Mouse (Mus musculus) hindbrain, embryonic 10.5 days (tissue): ENCODE measurements around the gene Rpl37. TPM values are rescaled to one million over a fixed set of nuclear protein-coding genes. Genes with fewer than 3 reads are reported as not detected.

Experiments
- DNase-seq: peaks from one replicate; pipeline ENCODE4 v3.0.0-alpha.2; 2017; ENCODE audit warnings: low spot score
- H3K27ac ChIP-seq: fragments of 300-500 bp; sonication (generic); 2 replicates; pipeline ENCODE4 v1.5.1; 2016; ENCODE audit warnings: mild to moderate bottlenecking, moderate library complexity
- H3K27me3 ChIP-seq: fragments of 300-500 bp; sonication (generic); 2 replicates; pipeline ENCODE4 v1.6.1; 2016; ENCODE audit warnings: mild to moderate bottlenecking; ENCODE audit not compliant: poor library complexity, insufficient read depth, severe bottlenecking
- H3K36me3 ChIP-seq: fragments of 300-500 bp; sonication (generic); 2 replicates; pipeline ENCODE4 v1.6.1; 2016; ENCODE audit warnings: mild to moderate bottlenecking, moderate library complexity
- H3K4me1 ChIP-seq: fragments of 300-500 bp; sonication (generic); replicated peaks from 2 replicates; pipeline ENCODE4 v1.6.1; 2016; ENCODE audit warnings: mild to moderate bottlenecking
- H3K4me3 ChIP-seq: fragments of 300-500 bp; sonication (generic); 2 replicates; pipeline ENCODE4 v1.5.1; 2016; ENCODE audit warnings: mild to moderate bottlenecking, moderate library complexity
- H3K9me3 ChIP-seq: fragments of 300-500 bp; sonication (generic); 2 replicates; pipeline ENCODE4 v1.6.1; 2016; ENCODE audit warnings: mild to moderate bottlenecking, moderate library complexity
- WGBS: fragments of 180-500 bp; shearing (Covaris S2); methylation state at CpG from one replicate; pipeline ENCODE4 v1.1.7; 2016; 5-methylcytosine and 5-hydroxymethylcytosine counted together
- polyA plus RNA-seq: library from polyadenylated mRNA; unstranded; fragments of >200 nt; fragmentation: Nextera tagmentation; extraction: Ambion mirVana; gene quantifications from 2 replicates; pipeline ENCODE4 v1.2.1, GENCODE M21; 2016

Rpl37 gene
- polyA plus RNA-seq: 417 and 434 TPM in 2 replicates

DNA sequence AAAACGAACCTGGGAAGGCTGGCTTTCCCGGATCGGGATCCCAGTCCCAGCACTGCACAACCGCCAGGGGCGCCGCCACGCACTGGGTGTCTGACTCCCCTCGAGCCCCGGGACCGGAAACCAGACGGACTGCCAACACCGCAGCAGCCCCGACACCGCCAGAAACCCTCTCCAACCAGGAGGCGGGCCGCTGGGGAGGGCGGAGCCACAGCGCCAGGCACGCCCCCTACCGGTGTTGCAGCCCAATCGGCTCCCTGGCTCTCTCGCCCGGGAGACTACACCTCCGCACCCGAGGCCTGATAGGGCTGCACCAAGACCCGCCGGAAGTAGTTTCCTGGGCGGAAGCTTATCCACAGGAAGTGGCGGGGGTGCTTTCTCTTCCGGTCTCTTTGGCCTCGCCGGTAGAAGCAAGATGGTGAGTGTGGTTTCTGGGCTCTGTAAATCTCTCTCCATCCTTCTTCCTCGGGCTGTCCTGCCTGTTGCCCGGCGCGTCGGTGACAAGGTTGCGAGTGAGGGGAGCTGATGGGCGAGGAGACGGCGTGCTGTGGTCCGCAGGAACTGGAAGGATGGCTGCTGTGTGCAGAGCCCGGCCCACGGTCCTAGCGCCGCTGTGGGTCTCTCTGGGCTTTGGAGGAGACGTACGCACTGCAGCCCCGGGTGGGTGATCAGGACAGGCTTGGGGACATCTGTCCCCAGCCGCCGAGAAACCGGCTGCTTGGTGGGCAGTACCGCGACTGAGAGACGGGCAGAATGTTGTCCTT is at the start of gene Rpl37:
Gene Rpl37, plus strand, starts transcription at position 376 of the 761 bp plus-strand sequence.
- Histone ChIP-seq H3K27me3 (no peaks in the 10 kb centered on the region), H3K4me3 (peak within 1 kb of the TSS; percentile 87), H3K4me1 (peaks cover 18% of the 10 kb centered on the region), H3K27ac (peak within 1 kb of the TSS; percentile 94), H3K36me3 (peaks cover 42% of the 10 kb centered on the region), H3K9me3 (no peaks in the 10 kb centered on the region)
- WGBS: under 1% methylated on average over 55 of the region's 55 CpGs
- peak; percentile 99 for DNase-seq

DNA sequence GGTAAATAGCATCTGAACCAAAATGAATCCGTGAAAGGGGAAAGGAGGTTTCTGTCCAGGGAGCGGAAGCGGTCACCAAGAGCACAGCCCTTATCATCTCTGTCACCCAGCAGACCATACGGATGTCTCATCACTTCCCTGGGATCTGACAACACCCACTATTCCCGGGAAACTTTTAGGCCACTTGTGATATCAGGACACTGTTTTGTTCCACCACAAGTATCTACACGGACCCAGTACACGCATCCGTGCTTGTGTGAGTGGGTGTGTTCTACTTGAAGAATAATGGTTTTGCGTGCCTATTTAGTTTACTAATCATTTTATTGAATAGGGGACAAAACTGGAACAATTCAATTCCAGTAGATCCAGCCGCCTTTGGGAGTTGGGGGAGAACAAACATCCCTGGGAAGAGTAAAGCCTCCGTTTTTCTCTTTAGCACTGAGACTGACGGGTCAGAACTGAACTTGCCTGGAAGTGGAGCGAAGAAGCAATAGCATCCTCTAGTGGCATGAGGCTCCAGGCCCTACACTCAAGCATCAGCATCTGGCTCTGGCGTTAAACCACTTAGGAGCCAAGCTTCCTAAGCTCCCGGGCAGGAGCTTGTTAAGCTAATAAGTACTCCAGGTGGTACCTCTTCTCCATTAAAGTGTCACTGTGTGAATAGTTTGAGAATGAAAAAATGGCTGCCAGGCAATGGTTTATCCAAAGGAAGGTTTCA is 47.5 kb upstream of the Rpl37 start:
- 63% methylated on average over 15 of the region's 15 CpGs for WGBS
- no peaks in the 10 kb centered on the region for H3K36me3 ChIP-seq
- H3K9me3 ChIP-seq: no peaks in the 10 kb centered on the region
- H3K4me3 ChIP-seq: no peak overlapping the region
- H3K27ac ChIP-seq: no peak overlapping the region
- DNase-seq: peak; percentile 32
- H3K4me1 ChIP-seq: no peaks in the 10 kb centered on the region
- no peaks in the 10 kb centered on the region for H3K27me3 ChIP-seq

DNA sequence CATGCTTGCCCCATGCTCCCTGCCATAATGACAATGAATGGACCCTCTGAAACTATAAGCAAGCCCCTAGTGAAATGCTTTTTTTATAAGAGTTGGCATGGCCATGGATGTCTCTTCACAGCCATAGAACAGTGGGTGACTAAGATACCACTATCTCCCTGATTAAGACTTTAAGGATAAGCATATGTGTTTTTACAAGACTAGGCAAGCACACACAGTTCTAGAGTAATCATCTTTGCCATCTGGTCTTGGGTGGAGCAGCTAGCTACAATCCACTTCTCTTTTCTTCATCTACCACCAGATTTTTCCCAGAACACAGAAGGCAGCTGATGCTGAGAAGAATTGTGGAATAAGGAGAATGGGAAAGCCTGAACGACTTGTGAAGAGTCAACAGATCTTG is 35.2 kb upstream of the Rpl37 start:
- Histone ChIP-seq H3K4me3 (no peak overlapping the region), H3K27ac (no peak overlapping the region), H3K9me3 (no peaks in the 10 kb centered on the region), H3K4me1 (no peaks in the 10 kb centered on the region), H3K36me3 (no peaks in the 10 kb centered on the region), H3K27me3 (no peaks in the 10 kb centered on the region)
- 86% methylated on average over 1 of the region's 1 CpGs for WGBS
- DNase-seq: no peak

DNA sequence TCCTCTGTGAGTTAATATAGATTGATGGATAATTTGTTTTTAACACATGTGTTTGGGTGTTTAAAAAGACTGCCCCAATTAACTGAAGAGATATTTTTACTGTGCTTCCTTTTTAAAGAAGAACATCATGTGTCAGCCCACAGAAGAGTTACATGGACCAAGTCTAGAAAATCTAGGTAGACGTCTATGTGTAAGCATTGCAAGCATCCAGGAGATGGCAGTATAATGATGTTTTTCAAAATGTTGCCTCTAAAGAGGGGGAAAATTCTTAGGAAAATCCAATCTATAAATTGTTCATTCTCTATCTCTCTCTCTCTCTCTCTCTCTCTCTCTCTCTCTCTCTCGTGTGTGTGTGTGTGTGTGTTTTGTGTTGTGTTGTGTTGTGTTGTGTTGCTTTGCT is 30.3 kb upstream of the Rpl37 start:
- H3K4me1 ChIP-seq: no peaks in the 10 kb centered on the region
- 17% methylated on average over 2 of the region's 2 CpGs for WGBS
- H3K36me3 ChIP-seq: no peaks in the 10 kb centered on the region
- no peak overlapping the region for H3K4me3 ChIP-seq
- H3K9me3 ChIP-seq: no peaks in the 10 kb centered on the region
- H3K27me3 ChIP-seq: no peaks in the 10 kb centered on the region
- no peak overlapping the region for H3K27ac ChIP-seq
- DNase-seq: no peak

DNA sequence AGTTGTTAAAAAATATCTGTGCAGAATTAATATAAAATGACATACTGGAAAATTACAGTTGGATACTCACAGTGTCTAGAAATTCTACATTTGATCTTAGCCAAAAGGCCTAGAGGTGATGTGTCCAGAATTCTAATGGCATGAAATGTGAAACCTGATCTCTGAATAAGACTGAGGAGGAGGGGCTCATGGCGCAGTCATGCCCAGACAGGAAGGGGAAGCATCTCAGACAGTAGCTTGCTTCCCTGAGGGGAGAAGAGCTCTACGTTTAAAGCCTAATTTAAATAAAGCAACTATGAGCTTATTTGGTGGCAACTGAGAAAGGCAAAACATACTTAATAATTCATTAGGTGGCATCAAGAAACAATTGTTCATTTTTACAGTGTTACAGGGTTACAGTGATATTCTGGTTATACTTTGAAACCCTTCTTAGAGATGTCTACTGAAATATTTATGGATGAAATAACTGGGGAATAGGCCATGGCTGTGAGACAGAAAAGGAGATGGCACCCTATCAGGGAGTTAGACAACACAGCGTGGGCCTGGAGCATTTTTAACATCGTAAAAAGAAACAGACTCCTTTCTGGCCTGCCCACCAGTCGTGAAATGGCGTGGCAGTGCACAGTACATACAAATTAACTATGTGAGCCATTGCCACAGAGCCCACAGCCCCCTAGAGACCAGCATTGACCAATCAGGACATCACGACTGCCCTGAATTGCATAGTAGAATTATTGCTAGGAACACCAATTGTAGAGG is 27.4 kb upstream of the Rpl37 start:
- no peak overlapping the region for H3K4me3 ChIP-seq
- H3K27me3 ChIP-seq: no peaks in the 10 kb centered on the region
- 79% methylated on average over 7 of the region's 7 CpGs for WGBS

DNA sequence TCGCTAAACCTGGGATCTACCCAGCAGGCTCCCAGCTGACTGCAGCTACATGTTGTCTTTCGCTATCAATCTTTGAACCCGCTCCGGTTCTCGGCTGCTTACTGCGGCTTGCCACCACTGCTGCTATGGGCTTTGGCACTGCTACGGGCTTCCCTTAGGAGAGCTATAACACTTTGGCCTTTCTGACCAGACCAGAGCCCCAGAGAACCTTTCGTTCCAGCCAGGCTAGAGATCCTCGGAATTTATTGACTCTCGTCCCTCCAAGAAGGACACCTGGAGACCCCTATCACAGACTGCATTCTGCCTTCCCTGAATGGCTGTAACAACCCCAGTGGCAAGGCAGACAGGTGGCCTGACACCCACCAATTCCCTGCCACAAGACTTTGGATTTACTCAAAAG is 26.3 kb upstream of the Rpl37 start:
- no peak overlapping the region for H3K4me3 ChIP-seq
- DNase-seq: no peak
- 93% methylated on average over 10 of the region's 10 CpGs for WGBS
- H3K36me3 ChIP-seq: no peaks in the 10 kb centered on the region
- H3K9me3 ChIP-seq: 0 out of 2 replicates have a peak, but pooled peaks cover 2% of the 10 kb centered on the region
- no peaks in the 10 kb centered on the region for H3K4me1 ChIP-seq
- H3K27me3 ChIP-seq: no peaks in the 10 kb centered on the region
- H3K27ac ChIP-seq: no peak overlapping the region

More for the DNA sequence above, 27.4 kb upstream of the Rpl37 start:
- Histone ChIP-seq H3K36me3 (no peaks in the 10 kb centered on the region), H3K4me1 (no peaks in the 10 kb centered on the region), H3K27ac (no peak overlapping the region), H3K9me3 (no peaks in the 10 kb centered on the region)
- DNase-seq: no peak

DNA sequence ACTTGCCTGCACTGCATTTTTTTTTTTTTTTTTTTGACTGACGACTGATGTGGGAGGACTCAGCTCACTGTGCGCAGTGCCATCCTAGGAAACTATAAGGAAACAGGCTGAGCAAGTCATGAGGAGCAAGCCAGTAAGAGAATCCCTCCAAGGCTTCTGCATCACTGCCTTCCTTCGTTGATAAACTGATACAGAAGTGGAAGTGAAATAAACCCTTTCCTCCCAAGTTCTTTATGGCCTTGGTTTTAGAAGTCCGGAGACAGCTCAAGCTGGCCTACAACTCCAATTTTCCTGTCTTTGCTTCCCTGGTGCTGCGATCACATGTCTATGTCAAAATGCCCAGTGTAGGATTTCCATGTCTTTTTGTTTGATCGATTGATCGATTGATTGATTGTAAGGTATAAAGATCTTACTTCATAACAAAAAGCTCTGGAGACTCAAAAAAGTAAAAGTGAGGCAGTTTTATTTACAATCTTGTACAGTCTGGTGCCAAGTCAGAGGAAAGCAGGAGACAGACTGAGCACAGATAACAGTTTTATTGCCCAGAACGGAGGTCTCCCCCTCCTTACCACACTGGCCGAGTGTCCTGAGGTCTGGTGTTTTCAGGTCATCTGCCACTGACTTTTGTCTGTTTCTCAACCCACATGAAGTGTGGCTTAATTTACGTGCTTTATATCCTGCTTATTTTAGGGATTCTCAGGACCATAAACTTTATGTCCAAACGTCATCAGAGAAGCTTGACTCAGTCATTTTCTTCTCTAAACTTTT is 20.7 kb upstream of the Rpl37 start:
- 0 out of 2 replicates have a peak, but pooled peaks cover 4% of the 10 kb centered on the region for H3K9me3 ChIP-seq
- H3K4me1 ChIP-seq: no peaks in the 10 kb centered on the region
- no peak overlapping the region for H3K27ac ChIP-seq
- H3K27me3 ChIP-seq: no peaks in the 10 kb centered on the region
- DNase-seq: no peak
- WGBS: 91% methylated on average over 11 of the region's 11 CpGs
- no peaks in the 10 kb centered on the region for H3K36me3 ChIP-seq
- no peak overlapping the region for H3K4me3 ChIP-seq

DNA sequence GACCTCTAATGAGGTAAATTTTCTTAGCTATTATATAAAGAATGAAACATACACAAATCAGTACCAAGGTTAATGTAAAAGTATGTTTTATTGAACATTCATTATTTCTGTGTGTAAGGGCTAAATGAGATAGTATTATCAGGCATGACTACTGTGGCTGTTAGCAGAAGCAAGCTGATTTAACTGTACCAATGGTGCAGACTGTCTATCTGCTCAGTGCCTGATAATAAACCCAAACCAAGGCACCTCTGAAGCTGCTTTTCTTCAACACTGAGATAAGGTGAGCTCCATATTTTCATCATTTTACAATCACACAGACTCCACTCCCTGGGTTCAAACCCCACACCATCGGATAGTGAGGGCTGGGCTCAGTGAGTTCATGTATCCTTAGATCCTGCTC is 19.1 kb upstream of the Rpl37 start:
- WGBS: 86% methylated on average over 1 of the region's 1 CpGs
- Histone ChIP-seq H3K36me3 (no peaks in the 10 kb centered on the region), H3K4me3 (no peak overlapping the region), H3K9me3 (0 out of 2 replicates have a peak, but pooled peaks cover 4% of the 10 kb centered on the region), H3K27me3 (no peaks in the 10 kb centered on the region), H3K27ac (no peak overlapping the region), H3K4me1 (no peaks in the 10 kb centered on the region)
- no peak for DNase-seq

DNA sequence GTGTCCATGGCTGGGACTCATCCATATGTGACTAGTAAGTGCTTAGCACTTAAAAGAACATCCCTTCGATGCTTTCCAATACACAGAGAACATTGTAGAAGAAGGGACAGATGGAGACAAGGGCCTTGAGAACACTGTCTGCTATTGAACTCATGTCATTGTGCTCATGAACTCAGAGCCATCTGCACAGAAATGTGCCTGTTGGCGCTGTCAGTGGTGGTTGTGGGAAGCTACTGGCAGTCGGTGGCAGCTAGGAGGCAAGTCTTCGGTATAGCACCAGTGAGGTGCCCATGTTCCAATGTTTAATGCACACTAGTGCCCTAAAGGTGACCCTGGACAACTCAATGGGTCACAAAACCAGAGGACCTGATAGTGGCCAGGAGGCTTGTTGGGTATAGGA is 14.1 kb upstream of the Rpl37 start:
- WGBS: 94% methylated on average over 4 of the region's 4 CpGs
- Histone ChIP-seq H3K4me1 (no peaks in the 10 kb centered on the region), H3K4me3 (no peak overlapping the region), H3K27ac (no peak overlapping the region), H3K9me3 (no peaks in the 10 kb centered on the region), H3K36me3 (no peaks in the 10 kb centered on the region), H3K27me3 (no peaks in the 10 kb centered on the region)
- no peak for DNase-seq

DNA sequence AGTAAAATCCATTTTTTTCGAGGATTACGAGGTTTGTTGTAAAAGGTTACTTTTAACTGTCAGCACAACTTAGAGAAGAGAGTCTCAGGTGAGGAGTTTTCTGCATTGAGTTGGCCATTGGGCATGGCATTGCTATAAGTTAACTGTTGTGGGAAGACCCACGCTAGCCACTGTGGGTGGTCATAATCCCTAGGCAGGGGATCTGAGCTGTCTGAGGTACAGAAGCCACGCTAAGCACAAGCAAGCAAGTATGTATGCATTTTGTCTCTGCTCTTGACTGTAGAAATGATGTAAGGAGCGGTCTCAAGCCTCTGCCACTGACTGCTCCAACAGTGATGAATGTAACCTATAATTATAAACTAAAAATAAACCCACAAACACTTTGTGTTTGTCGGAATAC is 10.6 kb upstream of the Rpl37 start:
- Histone ChIP-seq H3K9me3 (no peaks in the 10 kb centered on the region), H3K36me3 (no peaks in the 10 kb centered on the region), H3K27me3 (no peaks in the 10 kb centered on the region), H3K27ac (no peak overlapping the region), H3K4me1 (no peaks in the 10 kb centered on the region), H3K4me3 (no peak overlapping the region)
- no peak for DNase-seq
- 82% methylated on average over 6 of the region's 6 CpGs for WGBS

DNA sequence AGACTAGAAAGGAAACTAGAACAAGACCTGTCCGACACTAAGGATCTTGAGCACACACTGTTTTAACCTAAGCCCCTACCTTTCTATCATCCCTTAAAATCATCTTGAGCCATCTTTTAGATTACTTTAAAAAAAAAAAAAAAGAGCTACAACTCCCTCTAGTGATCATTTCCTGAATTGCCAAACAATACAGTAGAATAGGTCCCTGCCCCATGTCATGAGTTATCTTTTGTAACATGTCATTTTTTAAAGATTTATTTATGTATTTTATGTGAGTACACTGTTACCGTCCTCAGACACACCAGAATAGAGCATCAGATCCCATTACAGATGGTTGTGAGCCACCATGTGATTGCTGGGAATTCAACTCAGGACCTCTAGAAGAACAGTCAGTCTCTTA is 10.2 kb upstream of the Rpl37 start:
- 60% methylated on average over 2 of the region's 2 CpGs for WGBS
- no peak overlapping the region for H3K4me3 ChIP-seq
- no peak for DNase-seq
- H3K9me3 ChIP-seq: no peaks in the 10 kb centered on the region
- H3K4me1 ChIP-seq: no peaks in the 10 kb centered on the region
- H3K27ac ChIP-seq: no peak overlapping the region
- no peaks in the 10 kb centered on the region for H3K27me3 ChIP-seq
- H3K36me3 ChIP-seq: no peaks in the 10 kb centered on the region
